Mouse (Mus musculus): ENCODE data around the gene Nuak1.

Nuak1 gene

DNA sequence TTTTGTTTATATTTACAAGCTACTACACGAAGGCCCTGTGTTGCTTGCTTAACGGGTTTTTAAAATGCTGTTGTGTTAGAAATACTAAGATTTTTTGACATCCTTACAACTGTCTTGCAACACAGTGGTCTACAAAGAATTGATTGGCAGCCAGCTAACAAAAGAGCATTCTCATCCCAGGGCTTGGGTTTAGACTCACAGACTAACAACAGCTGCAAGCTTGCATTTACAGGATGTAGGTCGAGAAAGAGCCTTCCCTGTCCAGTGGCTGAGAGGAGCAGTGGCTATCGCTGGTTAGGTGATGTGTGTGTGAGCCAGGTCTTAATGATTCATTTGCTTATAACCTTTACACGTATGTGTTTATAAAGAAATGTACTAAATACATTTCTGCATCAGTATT, 94.7 kb downstream of the Nuak1 start:
- no peak for DNase-seq (ENCODE audit: low read depth, low spot score)

DNA sequence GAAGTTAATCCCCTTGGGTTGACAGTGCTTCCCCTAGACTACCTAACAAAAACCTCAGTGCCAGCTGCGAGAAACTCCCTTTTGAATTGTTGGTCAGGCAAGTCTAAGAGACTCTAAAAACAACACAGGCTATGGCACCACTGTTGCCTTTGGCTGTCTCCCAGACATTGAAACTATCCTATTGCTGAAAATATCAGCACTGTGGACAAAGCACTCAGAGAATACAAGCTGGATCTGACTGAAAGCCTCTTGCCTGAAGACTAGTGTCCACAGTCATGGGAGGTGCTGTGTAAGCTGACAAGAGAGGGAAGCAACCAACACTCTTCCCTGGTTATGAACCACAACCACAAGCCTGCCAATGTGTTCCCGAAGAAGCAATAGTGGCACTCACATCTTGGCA, 96.9 kb downstream of the Nuak1 start:
- DNase-seq (ENCODE audit: low read depth, low spot score), result no peak

DNA sequence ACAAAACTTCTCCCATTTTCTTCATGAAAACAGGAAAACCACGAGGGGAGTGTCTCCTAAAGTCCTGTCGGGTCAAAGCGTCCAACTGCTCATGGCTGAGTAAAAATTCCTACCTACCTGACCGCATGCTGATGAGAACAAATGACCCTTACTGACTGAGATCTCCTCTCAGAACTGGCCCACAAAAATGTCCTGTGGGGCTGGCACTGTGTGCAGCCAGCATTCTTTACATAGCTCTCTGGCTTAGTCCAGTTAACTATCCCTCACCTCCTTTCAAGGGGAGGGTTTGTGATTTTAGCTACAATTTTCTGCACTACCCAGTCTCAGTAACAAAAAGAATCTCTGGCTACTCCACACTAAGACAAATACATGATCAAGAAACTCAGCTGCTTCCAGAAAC, 100.9 kb downstream of the Nuak1 start:
- no peak for DNase-seq (ENCODE audit: low read depth, low spot score)

DNA sequence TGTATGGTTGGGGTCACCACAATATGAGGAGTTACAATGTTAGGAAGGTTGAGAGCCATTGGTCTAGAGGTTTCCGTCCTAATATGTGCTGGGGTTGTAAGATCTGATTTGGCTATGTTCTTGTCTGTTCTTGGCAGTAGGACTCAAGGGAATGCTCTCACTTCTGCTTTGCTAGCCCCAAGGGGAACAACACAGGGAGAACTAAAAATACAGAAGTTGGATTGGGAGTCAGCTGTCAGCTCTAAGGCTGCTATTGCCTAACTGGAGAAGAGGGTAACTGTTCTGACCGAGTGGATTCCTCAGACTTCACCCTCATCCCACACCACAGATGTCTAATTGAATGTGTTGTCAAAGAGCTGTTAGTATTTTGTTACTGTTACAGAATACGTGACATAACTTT, 101.6 kb downstream of the Nuak1 start:
- DNase-seq (ENCODE audit: low read depth, low spot score), result no peak

DNA sequence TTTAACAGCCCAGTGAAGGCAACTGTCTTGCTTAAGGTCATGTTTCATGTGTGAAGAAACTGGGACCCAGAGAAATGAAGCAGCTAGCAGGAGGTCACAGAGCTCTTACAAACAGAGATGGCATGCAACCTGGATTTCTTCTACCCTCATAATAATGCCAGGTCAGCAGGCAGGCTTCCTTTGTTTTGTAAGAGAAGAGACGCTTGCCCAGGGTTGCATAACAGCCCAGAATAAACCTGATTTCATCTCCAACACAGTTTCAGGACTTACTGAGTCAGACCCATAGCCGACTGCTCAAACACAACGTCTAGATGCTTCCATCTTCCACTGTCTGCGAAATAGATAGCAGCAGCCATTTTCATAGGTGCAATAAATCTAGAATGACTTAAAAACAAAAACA, 105.0 kb downstream of the Nuak1 start:
- DNase-seq (ENCODE audit: low read depth, low spot score), result no peak

DNA sequence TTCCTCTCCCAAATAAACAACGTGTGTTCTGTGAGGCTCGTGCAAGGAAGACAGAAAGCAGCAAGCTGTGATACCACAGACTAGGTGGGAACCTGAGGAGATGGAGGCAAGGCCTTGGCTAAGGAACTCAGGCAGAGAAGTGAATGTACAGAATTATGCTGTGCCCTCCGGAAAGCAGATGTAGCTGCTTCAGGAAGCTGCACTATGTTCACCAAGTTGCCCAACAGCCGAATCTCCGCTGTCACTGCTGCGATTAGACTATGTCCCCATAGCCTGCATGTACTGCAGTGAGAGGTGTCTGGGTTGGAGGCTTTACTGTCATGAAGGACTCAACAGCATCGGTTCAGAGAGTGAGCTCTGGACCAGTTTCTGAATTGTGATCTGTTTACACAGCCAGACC, 110.6 kb downstream of the Nuak1 start:
- no peak for DNase-seq (ENCODE audit: low read depth, low spot score)

DNA sequence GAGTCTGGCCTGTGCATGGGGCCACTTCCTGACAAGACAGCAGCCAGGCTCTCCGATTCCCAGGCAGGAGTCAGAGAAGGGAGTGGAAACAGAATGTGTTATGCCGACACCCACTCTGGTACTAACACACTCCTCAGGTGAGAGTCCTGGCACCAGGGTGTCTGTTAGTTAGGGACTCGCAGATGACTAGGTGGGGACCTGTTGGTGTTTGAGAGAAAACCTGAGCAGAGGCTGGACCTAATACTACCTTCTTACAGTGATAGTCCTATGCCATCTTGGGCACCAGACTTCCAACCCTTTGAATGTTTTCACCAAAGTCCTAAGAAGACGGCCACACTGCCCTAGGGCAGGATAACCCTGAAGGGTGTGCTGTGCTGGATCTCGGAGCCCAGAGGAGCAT, 111.1 kb downstream of the Nuak1 start:
- no peak for DNase-seq (ENCODE audit: low read depth, low spot score)

DNA sequence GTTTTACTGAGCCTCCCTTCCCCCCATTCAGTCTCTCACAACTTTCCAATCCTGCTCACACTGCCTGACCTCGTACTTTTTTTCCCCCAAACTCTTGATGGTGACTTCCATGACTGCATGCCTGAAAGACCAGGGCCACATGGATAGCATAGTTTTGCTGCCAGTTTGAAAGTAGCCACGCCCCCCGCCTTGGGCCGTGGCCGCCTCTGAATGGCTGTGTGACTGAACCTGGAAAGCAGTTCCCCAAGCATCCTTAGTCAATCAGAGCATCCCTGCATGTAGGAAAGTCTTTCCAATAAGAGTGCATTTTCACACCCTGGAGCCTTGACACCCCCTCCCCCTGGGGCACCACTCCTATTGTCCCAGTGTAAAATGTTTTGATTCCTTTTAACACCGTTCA, 116.4 kb downstream of the Nuak1 start:
- no peak for DNase-seq (ENCODE audit: low read depth, low spot score)
